Mouse (Mus musculus): ENCODE measurements at regions not wholly inside any gene's neighbourhood (a gene's known extent, or its start where the extent isn't known, plus 50 kb on each side); places are given as distances from the start of the nearest gene placed in this dataset.

- DNase-seq (ENCODE audit: low spot score in 2 of 2), result no peak
These were observed 255.3 kb downstream of the Med13l start for GRCm38 (mm10) chr5:118815783-118816182.

GRCm38 (mm10) chr5:118818294-118818693 lies 257.8 kb downstream of the Med13l start:
- no peak for DNase-seq (ENCODE audit: low spot score in 2 of 2)

- DNase-seq (ENCODE audit: low spot score in 2 of 2), result no peak
These were observed 264.3 kb downstream of the Med13l start for GRCm38 (mm10) chr5:118824791-118825190.

GRCm38 (mm10) chr5:118829031-118829698 lies 268.7 kb downstream of the Med13l start:
- no peak for DNase-seq (ENCODE audit: low spot score in 2 of 2)

- DNase-seq (ENCODE audit: low spot score in 2 of 2), result no peak
These were observed 272.2 kb downstream of the Med13l start for GRCm38 (mm10) chr5:118832701-118833100.

- DNase-seq (ENCODE audit: low spot score in 2 of 2), result no peak
These were observed 273.6 kb downstream of the Med13l start for GRCm38 (mm10) chr5:118834129-118834528.

- DNase-seq (ENCODE audit: low spot score in 2 of 2), result no peak
These were observed 276.5 kb downstream of the Med13l start for GRCm38 (mm10) chr5:118837001-118837400.

- no peak for DNase-seq (ENCODE audit: low spot score in 2 of 2)
These were observed 277.9 kb downstream of the Med13l start for GRCm38 (mm10) chr5:118838421-118838820.

- no peak for DNase-seq (ENCODE audit: low spot score in 2 of 2)
These were observed 279.4 kb downstream of the Med13l start for GRCm38 (mm10) chr5:118839916-118840315.

- DNase-seq (ENCODE audit: low spot score in 2 of 2), result no peak
These were observed 280.9 kb downstream of the Med13l start for GRCm38 (mm10) chr5:118841210-118842016.

- DNase-seq (ENCODE audit: low spot score in 2 of 2), result no peak
These were observed 281.5 kb downstream of the Med13l start for GRCm38 (mm10) chr5:118842017-118842396.

- DNase-seq (ENCODE audit: low spot score in 2 of 2), result no peak
These were observed 296.5 kb downstream of the Med13l start for GRCm38 (mm10) chr5:118857001-118857400.

GRCm38 (mm10) chr5:118861143-118861847 lies 300.8 kb downstream of the Med13l start:
- no peak for DNase-seq (ENCODE audit: low spot score in 2 of 2)

GRCm38 (mm10) chr5:118867511-118867910 lies 307.0 kb downstream of the Med13l start:
- no peak for DNase-seq (ENCODE audit: low spot score in 2 of 2)

- peak; percentile 12 to 19 for DNase-seq (ENCODE audit: low spot score in 2 of 2)
These were observed 308.9 kb downstream of the Med13l start for GRCm38 (mm10) chr5:118869330-118869729.

- no peak for DNase-seq (ENCODE audit: low spot score in 2 of 2)
These were observed 313.4 kb downstream of the Med13l start for GRCm38 (mm10) chr5:118873871-118874270.

- DNase-seq (ENCODE audit: low spot score in 2 of 2), result no peak
These were observed 314.7 kb downstream of the Med13l start for GRCm38 (mm10) chr5:118875096-118875637.

GRCm38 (mm10) chr5:118876586-118877312 lies 316.3 kb downstream of the Med13l start:
- DNase-seq (ENCODE audit: low spot score in 2 of 2), result no peak

- peak; percentile 11 to 20 for DNase-seq (ENCODE audit: low spot score in 2 of 2)
These were observed 316.8 kb downstream of the Med13l start for GRCm38 (mm10) chr5:118877313-118877669.

GRCm38 (mm10) chr5:118877831-118878230 lies 317.4 kb downstream of the Med13l start:
- DNase-seq (ENCODE audit: low spot score in 2 of 2), result no peak

GRCm38 (mm10) chr5:118878722-118879121 lies 318.2 kb downstream of the Med13l start:
- no peak for DNase-seq (ENCODE audit: low spot score in 2 of 2)
